Mouse (Mus musculus): ENCODE results near the gene Trpv1. TPM values are rescaled to one million over a fixed set of nuclear protein-coding genes. Genes with fewer than 3 reads are reported as not detected.

Gene Trpv1
- 0.58 and 1.4 TPM in 2 replicates for polyA plus RNA-seq (2012; rRNA removed)

GRCm38 (mm10) chr11:73233992-73234391, at the start of gene Trpv1:
TSS of gene Trpv1 (plus strand) at chr11:73234292.

DNA sequence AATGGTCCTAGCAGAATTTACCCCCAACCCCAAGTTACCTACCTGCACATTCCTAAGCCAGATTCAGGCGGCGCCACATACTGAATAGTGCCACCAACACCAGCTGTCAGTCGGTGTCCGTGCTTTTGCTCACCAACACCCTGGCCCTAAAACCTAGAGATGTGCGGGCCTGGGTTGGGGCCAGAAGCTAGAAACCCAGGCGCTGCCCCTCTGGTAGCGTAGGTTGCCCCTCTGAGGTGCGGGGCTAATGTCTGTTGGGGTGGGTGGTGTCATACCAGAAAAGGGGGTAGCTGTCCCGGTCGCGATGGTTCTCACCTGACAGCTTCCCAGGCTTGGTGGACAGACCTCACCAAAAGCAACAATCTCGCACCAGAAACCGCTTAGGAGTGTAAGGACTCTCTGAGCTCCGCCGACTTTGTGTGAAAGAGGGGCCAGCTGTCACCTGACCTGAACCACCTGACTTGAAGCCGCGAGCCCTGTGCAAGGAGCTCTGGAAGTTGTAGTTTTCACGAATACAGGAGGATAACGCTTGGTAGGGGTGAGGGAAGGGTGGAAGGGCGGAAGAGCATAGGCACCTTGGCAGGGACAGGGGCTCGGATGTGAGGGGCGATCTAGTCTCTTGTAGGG, 35.4 kb upstream of the Trpv1 start, which contains the start of gene Ctns:
Gene Ctns, minus strand, starts transcription at position 440 of the 627 bp plus-strand sequence.

GRCm38 (mm10) chr11:73199230-73199712, 34.8 kb upstream of the Trpv1 start, which contains the start of gene Shpk:
TSS of gene Shpk (plus strand) at chr11:73199460.

GRCm38 (mm10) chr11:73267267-73267666, 33.2 kb downstream of the Trpv1 start, which contains the start of gene Trpv3:
TSS of gene Trpv3 (plus strand) at chr11:73267388.

Other genes starting within 250 kb of the Trpv1 start
- 0.36 and 0.37 TPM in 2 replicates for gene P2rx1, start 235.2 kb upstream of the Trpv1 start, polyA plus RNA-seq (2012; rRNA removed)
- gene Camkk1, start 215.3 kb upstream of the Trpv1 start, polyA plus RNA-seq (2012; rRNA removed): 18.1 and 18.8 TPM in 2 replicates
- gene Ncbp3, start 186.5 kb upstream of the Trpv1 start, polyA plus RNA-seq (2012; rRNA removed): 7.7 and 7.8 TPM in 2 replicates
- gene Itgae, start 143.7 kb upstream of the Trpv1 start, polyA plus RNA-seq (2012; rRNA removed): 0.09 and 0.15 TPM in 2 replicates
- 2.8 and 3.5 TPM in 2 replicates for gene Haspin, start 96.0 kb upstream of the Trpv1 start, polyA plus RNA-seq (2012; rRNA removed)
- 0.66 and 0.79 TPM in 2 replicates for gene P2rx5, start 73.9 kb upstream of the Trpv1 start, polyA plus RNA-seq (2012; rRNA removed)
- 74.7 and 81.5 TPM in 2 replicates for gene Emc6, start 57.3 kb upstream of the Trpv1 start, polyA plus RNA-seq (2012; rRNA removed)
- gene Tax1bp3, start 57.2 kb upstream of the Trpv1 start, polyA plus RNA-seq (2012; rRNA removed): 87.3 and 87.6 TPM in 2 replicates
- 22.7 and 24.8 TPM in 2 replicates for gene Ctns, start 35.2 kb upstream of the Trpv1 start, polyA plus RNA-seq (2012; rRNA removed)
- 1.7 and 2.3 TPM in 2 replicates for gene Shpk, start 34.8 kb upstream of the Trpv1 start, polyA plus RNA-seq (2012; rRNA removed)
- gene Trpv3, start 33.1 kb downstream of the Trpv1 start, polyA plus RNA-seq (2012; rRNA removed): 0.14 and 0.25 TPM in 2 replicates
- 0.92 and 1.2 TPM in 2 replicates for gene Aspa, start 95.3 kb downstream of the Trpv1 start, polyA plus RNA-seq (2012; rRNA removed)
- gene Gm49340, start 95.4 kb downstream of the Trpv1 start, polyA plus RNA-seq (2012; rRNA removed): not detected in 2 replicates
- gene Spata22, start 95.4 kb downstream of the Trpv1 start, polyA plus RNA-seq (2012; rRNA removed): 0.13 TPM in 1 of 2 replicates, not detected in the other
- not detected in 2 replicates for gene Olfr20, start 116.5 kb downstream of the Trpv1 start, polyA plus RNA-seq (2012; rRNA removed)
- not detected in 2 replicates for gene Olfr376, start 137.0 kb downstream of the Trpv1 start, polyA plus RNA-seq (2012; rRNA removed)
- gene Olfr1, start 165.3 kb downstream of the Trpv1 start, polyA plus RNA-seq (2012; rRNA removed): not detected in 2 replicates
- gene Olfr378, start 194.2 kb downstream of the Trpv1 start, polyA plus RNA-seq (2012; rRNA removed): not detected in 2 replicates
- not detected in 2 replicates for gene Olfr380, start 223.2 kb downstream of the Trpv1 start, polyA plus RNA-seq (2012; rRNA removed)